Mouse (Mus musculus) monocyte, adult 2 months (primary cell): Measurements from ENCODE around the gene Slc37a1.

ENCODE experiments used
- DNase-seq, 2 experiments: peaks; one replicate each; pipeline ENCODE4 v3.0.0; 2022; ENCODE audit warnings: low spot score in 2 of 2, low read depth in 1 of 2

Gene Slc37a1

GRCm38 (mm10) chr17:31290311-31290710, 3.7 kb downstream of the Slc37a1 start:
- no peak for DNase-seq

GRCm38 (mm10) chr17:31290859-31291258, 4.3 kb downstream of the Slc37a1 start:
- DNase-seq, result peak; percentile 73 to 75

GRCm38 (mm10) chr17:31294363-31295214, 8.0 kb downstream of the Slc37a1 start:
- peak in 1 of 2 experiments; percentile 48 for DNase-seq

- DNase-seq, result peak in 1 of 2 experiments; percentile 70
These were observed 8.8 kb downstream of the Slc37a1 start for GRCm38 (mm10) chr17:31295215-31295891.

- peak in 1 of 2 experiments; percentile 61 for DNase-seq
These were observed 9.5 kb downstream of the Slc37a1 start for GRCm38 (mm10) chr17:31295892-31296781.

- DNase-seq, result no peak
These were observed 10.9 kb downstream of the Slc37a1 start for GRCm38 (mm10) chr17:31297521-31297939.

- no peak for DNase-seq
These were observed 12.0 kb downstream of the Slc37a1 start for GRCm38 (mm10) chr17:31298419-31299209.

GRCm38 (mm10) chr17:31299981-31300380, 13.4 kb downstream of the Slc37a1 start:
- no peak for DNase-seq

GRCm38 (mm10) chr17:31300736-31301135, 14.1 kb downstream of the Slc37a1 start:
- no peak for DNase-seq

- DNase-seq, result no peak
These were observed 16.8 kb downstream of the Slc37a1 start for GRCm38 (mm10) chr17:31303401-31303800.

- DNase-seq, result no peak
These were observed 18.5 kb downstream of the Slc37a1 start for GRCm38 (mm10) chr17:31304895-31305775.

- DNase-seq, result no peak
These were observed 19.2 kb downstream of the Slc37a1 start for GRCm38 (mm10) chr17:31305776-31306120.

GRCm38 (mm10) chr17:31307756-31308155, 21.2 kb downstream of the Slc37a1 start:
- no peak for DNase-seq

GRCm38 (mm10) chr17:31308291-31308816, 21.8 kb downstream of the Slc37a1 start:
- DNase-seq, result no peak

GRCm38 (mm10) chr17:31309281-31309793, 22.7 kb downstream of the Slc37a1 start:
- DNase-seq, result no peak

- DNase-seq, result no peak
These were observed 24.5 kb downstream of the Slc37a1 start for GRCm38 (mm10) chr17:31311047-31311446.

- no peak for DNase-seq
These were observed 26.1 kb downstream of the Slc37a1 start for GRCm38 (mm10) chr17:31312648-31313047.

- DNase-seq, result no peak
These were observed 28.6 kb downstream of the Slc37a1 start for GRCm38 (mm10) chr17:31315046-31315792.
